In the genomic region with DNA sequence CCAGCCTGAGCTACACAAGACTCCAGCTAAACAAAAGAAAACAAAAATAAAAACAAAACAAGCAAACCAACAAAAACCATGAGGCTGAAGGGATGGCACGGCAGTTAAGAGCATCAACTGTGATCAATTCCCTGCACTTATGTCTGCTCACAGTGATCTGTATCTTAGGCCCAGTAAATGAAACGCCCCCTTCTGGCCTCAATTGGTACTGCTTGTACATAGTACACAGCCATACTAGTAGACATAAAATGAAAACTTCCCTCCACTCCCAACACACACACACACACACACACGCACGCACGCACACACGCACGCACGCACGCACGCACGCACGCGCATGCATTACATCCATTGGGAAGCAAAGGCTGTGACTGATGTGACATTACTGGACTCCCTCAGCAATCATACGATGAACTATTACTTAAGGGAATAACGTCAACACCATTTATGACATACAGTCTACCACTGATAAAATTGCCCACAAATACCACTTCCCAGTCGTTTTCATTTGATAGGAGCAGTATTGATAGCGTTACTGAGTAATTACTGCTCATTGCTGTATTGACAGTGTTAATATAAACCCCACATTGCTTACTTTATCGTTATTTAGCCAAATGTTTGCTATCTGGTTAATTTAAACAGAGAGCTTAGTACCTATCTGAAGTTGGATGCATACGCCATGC, we compare ENCODE assay signal across 8 mouse cellular contexts.
A peak's percentile ranks its signal among the peaks of the same experiment; 100 is the strongest.
DNase-seq lines count a peak whose midpoint lies in the region; ATAC-seq and TF ChIP-seq lines count a peak whose summit lies in the region.

No protein-coding gene starts in this region.

- H3K4me2 ChIP-seq in kidney, postnatal 0 days (ENCODE audit: low read length): no peak overlapping the region
- no peak overlapping the region for H3K4me2 ChIP-seq in kidney, embryonic 15.5 days

- no peaks in the 10 kb centered on the region for H3K9me3 ChIP-seq in kidney, postnatal 0 days (replicated peaks; ENCODE audit: low read length)
- H3K9me3 ChIP-seq in kidney, embryonic 15.5 days (replicated peaks): no peaks in the 10 kb centered on the region
- H3K9me3 ChIP-seq in E14TG2a.4 (ENCODE audit: low read length): no peaks in the 10 kb centered on the region

- no peaks in the 10 kb centered on the region for H3K4me1 ChIP-seq in kidney, postnatal 0 days (replicated peaks; ENCODE audit: insufficient read depth, low read length)
- peaks cover 5% of the 10 kb centered on the region; the same call in 1 of the 2 replicates for H3K4me1 ChIP-seq in kidney, embryonic 15.5 days
- peaks cover 46% of the 10 kb centered on the region for H3K4me1 ChIP-seq in E14TG2a.4 (replicated peaks; ENCODE audit: low read depth, low read length)

- intact Hi-C loops in heart, postnatal 25 days (cut with DNase I): no loop called here

- 88% methylated on average over 19 of the region's 19 CpGs for WGBS in kidney, postnatal 0 days
- WGBS in kidney, embryonic 15.5 days: 88% methylated on average over 19 of the region's 19 CpGs

- no peak for TF ChIP-seq POLR2A in brain, embryonic 14.5 days (IDR thresholded peaks at IDR 0.05; ENCODE audit: borderline replicate concordance, extremely low read depth, insufficient read depth, insufficient read length, poor library complexity, severe bottlenecking)

- ATAC-seq in kidney, postnatal 0 days (replicated peaks; ENCODE audit: low FRiP score, low read depth): no peak
- no peak for ATAC-seq in kidney, embryonic 15.5 days (replicated peaks; ENCODE audit: low FRiP score)

- TF ChIP-seq CTCF in kidney, postnatal 0 days (IDR thresholded peaks at IDR 0.05; ENCODE audit: low read depth): peak; percentile 54
- peak; percentile 74 for TF ChIP-seq CTCF in E14TG2a.4 (conservative IDR thresholded peaks at IDR 0.05; ENCODE audit: low read length)
- peak; percentile 35; the same call in 1 of the 2 replicates for TF ChIP-seq CTCF in brain, embryonic 14.5 days (IDR thresholded peaks at IDR 0.05; ENCODE audit: borderline replicate concordance, extremely low read depth, insufficient read depth, insufficient read length)

- no peaks in the 10 kb centered on the region for H3K36me3 ChIP-seq in kidney, postnatal 0 days (ENCODE audit: insufficient read depth, low read length)
- no peaks in the 10 kb centered on the region for H3K36me3 ChIP-seq in kidney, embryonic 15.5 days
- no peaks in the 10 kb centered on the region for H3K36me3 ChIP-seq in E14TG2a.4 (ENCODE audit: insufficient read depth, low read length)

- H3K9ac ChIP-seq in kidney, postnatal 0 days (ENCODE audit: low read depth, low read length): no peak overlapping the region
- no peak overlapping the region for H3K9ac ChIP-seq in kidney, embryonic 15.5 days

- no peak overlapping the region for H3K4me3 ChIP-seq in kidney, postnatal 0 days (replicated peaks; ENCODE audit: low read depth, low read length)
- H3K4me3 ChIP-seq in kidney, embryonic 15.5 days (replicated peaks): no peak overlapping the region
- H3K4me3 ChIP-seq in E14TG2a.4 (replicated peaks; ENCODE audit: low read length): no peak overlapping the region

- H3K27ac ChIP-seq in kidney, postnatal 0 days: no peak overlapping the region
- no peak overlapping the region for H3K27ac ChIP-seq in kidney, embryonic 15.5 days

- no peak for DNase-seq in kidney, postnatal 0 days (ENCODE audit: low spot score)
- peak; percentile 11 for DNase-seq in brain, embryonic 14.5 days (ENCODE audit: low read depth)
- DNase-seq in retina, postnatal 1 day: peak; percentile 50
- DNase-seq in urinary bladder, postnatal 25 days (ENCODE audit: low spot score): no peak
- no peak for DNase-seq in heart, postnatal 25 days (ENCODE audit: low spot score)
- DNase-seq in urinary bladder, postnatal 14 days (ENCODE audit: low spot score): no peak

- H3K27me3 ChIP-seq in kidney, postnatal 0 days (ENCODE audit: insufficient read depth, low read length): no peaks in the 10 kb centered on the region
- H3K27me3 ChIP-seq in kidney, embryonic 15.5 days: no peaks in the 10 kb centered on the region
- H3K27me3 ChIP-seq in E14TG2a.4 (ENCODE audit: insufficient read depth, low read length): no peaks in the 10 kb centered on the region

Comparison
In these comparisons a context has a peak if more than half of its experiments do, and no peak if none do; other contexts are left out.
1. DNase-seq: peak in brain, embryonic 14.5 days (single experiment) and retina, postnatal 1 day (single experiment); none in kidney, postnatal 0 days (single experiment), urinary bladder, postnatal 25 days (single experiment), heart, postnatal 25 days (single experiment) and urinary bladder, postnatal 14 days (single experiment).
2. Peak in every context shown above with its lines, with median percentiles within 50 percentile points of each other: CTCF ChIP-seq.